Mouse (Mus musculus): ENCODE measurements around the gene Syk. TPM values are rescaled to one million over a fixed set of nuclear protein-coding genes. Genes with fewer than 3 reads are reported as not detected.

Gene Syk
- polyA plus RNA-seq, 1 experiment from 2014 or later = 9.6 TPM

DNA sequence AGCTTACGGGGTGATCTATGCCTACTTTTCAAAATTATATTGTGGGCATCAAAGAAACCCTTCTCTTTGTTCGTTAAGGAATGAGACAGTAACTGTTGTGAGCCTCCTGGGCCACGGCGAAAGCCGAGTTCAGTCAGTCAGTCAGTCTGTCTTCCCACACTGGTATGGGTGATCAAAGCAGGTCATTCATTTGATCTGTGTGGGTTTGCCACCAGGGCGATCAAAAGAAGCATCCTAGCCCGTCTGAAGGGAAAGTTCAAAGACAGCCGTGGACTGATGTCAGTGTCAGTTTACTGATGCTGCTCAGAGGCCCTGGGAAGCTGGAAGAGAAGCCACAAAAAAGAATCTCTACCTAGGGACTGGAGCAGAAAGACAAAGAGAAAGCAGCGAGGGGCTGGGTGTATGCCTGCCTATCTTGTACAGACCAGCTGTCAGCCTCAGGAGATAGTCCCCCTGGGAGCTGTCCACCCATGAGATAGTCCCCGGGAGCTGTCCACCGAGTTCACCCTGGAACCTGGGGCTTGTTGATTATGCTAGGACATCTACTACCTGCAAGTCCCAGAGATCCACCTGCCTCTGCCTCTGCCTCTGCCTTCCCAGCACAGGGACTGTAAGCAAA, 34.2 kb downstream of the Syk start:
- no peaks in the 10 kb centered on the region for H3K9me3 ChIP-seq (ENCODE audit: control insufficient read depth, low read length)
- WGBS = 67% methylated on average over 11 of the region's 11 CpGs
- no peak overlapping the region for H3K4me3 ChIP-seq (ENCODE audit: control insufficient read depth in 1 of 2, insufficient read depth in 1 of 2, low read depth in 1 of 2, low read length in 2 of 2)
- H3K4me2 ChIP-seq (ENCODE audit: low read length) = no peak overlapping the region
- H3K4me1 ChIP-seq (ENCODE audit: control insufficient read depth in 2 of 2, insufficient read depth in 2 of 2, low read length in 2 of 2) = no peaks in the 10 kb centered on the region; a peak in 1 of 4 replicates
- no peaks in the 10 kb centered on the region for H3K27me3 ChIP-seq (ENCODE audit: control insufficient read depth, insufficient read depth, low read length)
- peaks cover 15% of the 10 kb centered on the region for H3K36me3 ChIP-seq (ENCODE audit: control insufficient read depth, insufficient read depth, low read length)
- no peak overlapping the region for H3K27ac ChIP-seq (replicated peaks in 1 of 2; ENCODE audit: control insufficient read depth in 1 of 2, insufficient read depth in 1 of 2, low read depth in 2 of 2, low read length in 2 of 2)
- no peak for ATAC-seq (ENCODE audit: insufficient number of reproducible peaks, insufficient read depth, low FRiP score, low read depth)
- no peak overlapping the region for H3K9ac ChIP-seq (ENCODE audit: low read length)

GRCm38 (mm10) chr13:52618592-52618991, 35.6 kb downstream of the Syk start:
- Histone ChIP-seq H3K27ac (replicated peaks in 1 of 2; ENCODE audit: control insufficient read depth in 1 of 2, insufficient read depth in 1 of 2, low read depth in 2 of 2, low read length in 2 of 2) (no peak overlapping the region), H3K9me3 (ENCODE audit: control insufficient read depth, low read length) (no peaks in the 10 kb centered on the region), H3K4me3 (ENCODE audit: control insufficient read depth in 1 of 2, insufficient read depth in 1 of 2, low read depth in 1 of 2, low read length in 2 of 2) (no peak overlapping the region), H3K4me2 (ENCODE audit: low read length) (no peak overlapping the region), H3K4me1 (ENCODE audit: control insufficient read depth in 2 of 2, insufficient read depth in 2 of 2, low read length in 2 of 2) (peaks cover 0 to under 1% of the 10 kb centered on the region in 2 experiments; a peak in 2 of 4 replicates), H3K9ac (ENCODE audit: low read length) (no peak overlapping the region), H3K27me3 (ENCODE audit: control insufficient read depth, insufficient read depth, low read length) (no peaks in the 10 kb centered on the region), H3K36me3 (ENCODE audit: control insufficient read depth, insufficient read depth, low read length) (peaks cover 10% of the 10 kb centered on the region; the same call in 1 of the 2 replicates)
- WGBS = 62% methylated on average over 4 of the region's 4 CpGs
- ATAC-seq (ENCODE audit: insufficient number of reproducible peaks, insufficient read depth, low FRiP score, low read depth) = no peak

GRCm38 (mm10) chr13:52619482-52619881, 36.5 kb downstream of the Syk start:
- Histone ChIP-seq H3K27ac (replicated peaks in 1 of 2; ENCODE audit: control insufficient read depth in 1 of 2, insufficient read depth in 1 of 2, low read depth in 2 of 2, low read length in 2 of 2) (no peak overlapping the region), H3K9ac (ENCODE audit: low read length) (no peak overlapping the region), H3K4me3 (ENCODE audit: control insufficient read depth in 1 of 2, insufficient read depth in 1 of 2, low read depth in 1 of 2, low read length in 2 of 2) (no peak overlapping the region), H3K9me3 (ENCODE audit: control insufficient read depth, low read length) (no peaks in the 10 kb centered on the region), H3K27me3 (ENCODE audit: control insufficient read depth, insufficient read depth, low read length) (no peaks in the 10 kb centered on the region), H3K4me2 (ENCODE audit: low read length) (no peak overlapping the region), H3K4me1 (ENCODE audit: control insufficient read depth in 2 of 2, insufficient read depth in 2 of 2, low read length in 2 of 2) (peaks cover 2 to 3% of the 10 kb centered on the region in 2 experiments; a peak in 3 of 4 replicates), H3K36me3 (ENCODE audit: control insufficient read depth, insufficient read depth, low read length) (0 out of 2 replicates have a peak, but pooled peaks cover 4% of the 10 kb centered on the region)
- no peak for ATAC-seq (ENCODE audit: insufficient number of reproducible peaks, insufficient read depth, low FRiP score, low read depth)
- 64% methylated on average over 5 of the region's 5 CpGs for WGBS

GRCm38 (mm10) chr13:52624038-52624437, 41.1 kb downstream of the Syk start:
- Histone ChIP-seq H3K4me1 (ENCODE audit: control insufficient read depth in 2 of 2, insufficient read depth in 2 of 2, low read length in 2 of 2) (peaks cover 5 to 6% of the 10 kb centered on the region in 2 experiments), H3K36me3 (ENCODE audit: control insufficient read depth, insufficient read depth, low read length) (0 out of 2 replicates have a peak, but pooled peaks cover 4% of the 10 kb centered on the region), H3K4me2 (ENCODE audit: low read length) (no peak overlapping the region), H3K27ac (replicated peaks in 1 of 2; ENCODE audit: control insufficient read depth in 1 of 2, insufficient read depth in 1 of 2, low read depth in 2 of 2, low read length in 2 of 2) (no peak overlapping the region), H3K27me3 (ENCODE audit: control insufficient read depth, insufficient read depth, low read length) (no peaks in the 10 kb centered on the region), H3K9me3 (ENCODE audit: control insufficient read depth, low read length) (no peaks in the 10 kb centered on the region), H3K4me3 (ENCODE audit: control insufficient read depth in 1 of 2, insufficient read depth in 1 of 2, low read depth in 1 of 2, low read length in 2 of 2) (no peak overlapping the region), H3K9ac (ENCODE audit: low read length) (no peak overlapping the region)
- no peak for ATAC-seq (ENCODE audit: insufficient number of reproducible peaks, insufficient read depth, low FRiP score, low read depth)
- 57% methylated on average over 4 of the region's 4 CpGs for WGBS

GRCm38 (mm10) chr13:52628602-52629001, 45.6 kb downstream of the Syk start:
- Histone ChIP-seq H3K4me1 (ENCODE audit: control insufficient read depth in 2 of 2, insufficient read depth in 2 of 2, low read length in 2 of 2) (peaks cover 7 to 9% of the 10 kb centered on the region in 2 experiments), H3K4me2 (ENCODE audit: low read length) (no peak overlapping the region), H3K4me3 (ENCODE audit: control insufficient read depth in 1 of 2, insufficient read depth in 1 of 2, low read depth in 1 of 2, low read length in 2 of 2) (no peak overlapping the region), H3K27me3 (ENCODE audit: control insufficient read depth, insufficient read depth, low read length) (no peaks in the 10 kb centered on the region), H3K9ac (ENCODE audit: low read length) (no peak overlapping the region), H3K9me3 (ENCODE audit: control insufficient read depth, low read length) (no peaks in the 10 kb centered on the region), H3K27ac (replicated peaks in 1 of 2; ENCODE audit: control insufficient read depth in 1 of 2, insufficient read depth in 1 of 2, low read depth in 2 of 2, low read length in 2 of 2) (no peak overlapping the region), H3K36me3 (ENCODE audit: control insufficient read depth, insufficient read depth, low read length) (0 out of 2 replicates have a peak, but pooled peaks cover 7% of the 10 kb centered on the region)
- no peak for ATAC-seq (ENCODE audit: insufficient number of reproducible peaks, insufficient read depth, low FRiP score, low read depth)
- 33% methylated on average over 9 of the region's 9 CpGs for WGBS

- no peak for ATAC-seq (ENCODE audit: insufficient number of reproducible peaks, insufficient read depth, low FRiP score, low read depth)
- H3K4me3 ChIP-seq (ENCODE audit: control insufficient read depth in 1 of 2, insufficient read depth in 1 of 2, low read depth in 1 of 2, low read length in 2 of 2) = no peak overlapping the region
- no peak overlapping the region for H3K27ac ChIP-seq (replicated peaks in 1 of 2; ENCODE audit: control insufficient read depth in 1 of 2, insufficient read depth in 1 of 2, low read depth in 2 of 2, low read length in 2 of 2)
- H3K9ac ChIP-seq (ENCODE audit: low read length) = no peak overlapping the region
- WGBS = 39% methylated on average over 4 of the region's 4 CpGs
- H3K27me3 ChIP-seq (ENCODE audit: control insufficient read depth, insufficient read depth, low read length) = no peaks in the 10 kb centered on the region
- H3K4me2 ChIP-seq (ENCODE audit: low read length) = no peak overlapping the region
- no peaks in the 10 kb centered on the region for H3K9me3 ChIP-seq (ENCODE audit: control insufficient read depth, low read length)
- H3K36me3 ChIP-seq (ENCODE audit: control insufficient read depth, insufficient read depth, low read length) = 0 out of 2 replicates have a peak, but pooled peaks cover 7% of the 10 kb centered on the region
- H3K4me1 ChIP-seq (ENCODE audit: control insufficient read depth in 2 of 2, insufficient read depth in 2 of 2, low read length in 2 of 2) = peaks cover 5 to 7% of the 10 kb centered on the region in 2 experiments; a peak in 3 of 4 replicates
Measured at GRCm38 (mm10) chr13:52631624-52632023, 48.7 kb downstream of the Syk start.

- Histone ChIP-seq H3K9me3 (ENCODE audit: control insufficient read depth, low read length) (no peaks in the 10 kb centered on the region), H3K4me3 (ENCODE audit: control insufficient read depth in 1 of 2, insufficient read depth in 1 of 2, low read depth in 1 of 2, low read length in 2 of 2) (no peak overlapping the region), H3K36me3 (ENCODE audit: control insufficient read depth, insufficient read depth, low read length) (0 out of 2 replicates have a peak, but pooled peaks cover 7% of the 10 kb centered on the region), H3K9ac (ENCODE audit: low read length) (no peak overlapping the region), H3K27ac (replicated peaks in 1 of 2; ENCODE audit: control insufficient read depth in 1 of 2, insufficient read depth in 1 of 2, low read depth in 2 of 2, low read length in 2 of 2) (no peak overlapping the region), H3K4me2 (ENCODE audit: low read length) (no peak overlapping the region), H3K27me3 (ENCODE audit: control insufficient read depth, insufficient read depth, low read length) (no peaks in the 10 kb centered on the region), H3K4me1 (ENCODE audit: control insufficient read depth in 2 of 2, insufficient read depth in 2 of 2, low read length in 2 of 2) (peaks cover 2 to 3% of the 10 kb centered on the region in 2 experiments; a peak in 2 of 4 replicates)
- 88% methylated on average over 3 of the region's 3 CpGs for WGBS
- ATAC-seq (ENCODE audit: insufficient number of reproducible peaks, insufficient read depth, low FRiP score, low read depth) = no peak
Measured at GRCm38 (mm10) chr13:52635484-52635883, 52.5 kb downstream of the Syk start.

All from heart, embryonic 14.5 days (tissue).